Mouse (Mus musculus): ENCODE measurements around the gene Rundc3b.

Gene Rundc3b

GRCm38 (mm10) chr5:8622596-8623231 lies at the start of gene Rundc3b:
Gene Rundc3b, minus strand, starts transcription at chr5:8622952.
- DNase-seq, result peak; percentile 89

DNA sequence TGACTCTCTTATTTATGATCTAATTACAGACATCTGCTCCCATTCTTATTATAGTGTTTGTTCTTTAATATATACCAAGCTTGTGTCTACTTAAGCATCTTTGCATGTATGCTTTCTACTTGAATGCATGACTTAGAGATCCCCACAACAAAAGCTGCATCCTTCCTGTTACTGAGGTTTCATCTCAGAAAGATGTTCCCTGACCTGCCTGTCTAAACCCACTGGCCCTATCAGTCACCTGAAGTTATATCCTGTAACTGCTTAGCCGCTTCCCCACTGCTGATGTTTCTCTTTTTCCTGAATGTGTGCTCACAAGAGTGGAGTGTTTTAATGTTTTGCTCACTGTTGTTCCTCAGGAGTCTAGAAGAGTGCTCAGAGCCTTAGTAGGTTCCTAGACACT lies 46.9 kb upstream of the Rundc3b start:
- DNase-seq, result no peak

- DNase-seq, result no peak
Measured at GRCm38 (mm10) chr5:8667758-8668474, 45.2 kb upstream of the Rundc3b start.

- no peak for DNase-seq
Measured at GRCm38 (mm10) chr5:8664678-8665077, 41.9 kb upstream of the Rundc3b start.

GRCm38 (mm10) chr5:8660738-8661151 lies 38.0 kb upstream of the Rundc3b start:
- no peak for DNase-seq

GRCm38 (mm10) chr5:8659911-8660737 lies 37.4 kb upstream of the Rundc3b start, which contains the start of gene Abcb1a:
Gene Abcb1a, plus strand, starts transcription at chr5:8660077.
- peak; percentile 69 for DNase-seq

- no peak for DNase-seq
Measured at GRCm38 (mm10) chr5:8652085-8652484, 29.3 kb upstream of the Rundc3b start.

DNA sequence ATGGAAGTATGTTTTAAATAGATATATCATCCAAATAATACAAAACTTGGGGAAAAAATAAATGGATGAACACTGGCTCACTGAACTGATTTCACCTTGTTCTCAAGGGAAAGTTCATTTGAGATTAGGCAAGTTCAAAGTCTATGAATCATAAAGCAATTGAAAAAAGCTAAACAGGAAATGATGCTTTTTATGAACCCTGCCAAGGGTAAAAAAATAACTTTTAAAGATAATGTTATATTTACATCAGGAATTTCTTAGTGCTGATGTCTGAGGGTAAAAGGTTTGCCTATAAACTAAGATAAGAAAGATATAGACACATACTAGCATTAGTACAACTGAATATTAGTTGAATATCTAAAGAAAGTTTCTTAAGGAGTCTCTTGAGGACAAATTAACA lies 26.0 kb upstream of the Rundc3b start:
- no peak for DNase-seq

GRCm38 (mm10) chr5:8648300-8648699 lies 25.5 kb upstream of the Rundc3b start:
- no peak for DNase-seq

- no peak for DNase-seq
Measured at GRCm38 (mm10) chr5:8634489-8634975, 11.8 kb upstream of the Rundc3b start.

DNA sequence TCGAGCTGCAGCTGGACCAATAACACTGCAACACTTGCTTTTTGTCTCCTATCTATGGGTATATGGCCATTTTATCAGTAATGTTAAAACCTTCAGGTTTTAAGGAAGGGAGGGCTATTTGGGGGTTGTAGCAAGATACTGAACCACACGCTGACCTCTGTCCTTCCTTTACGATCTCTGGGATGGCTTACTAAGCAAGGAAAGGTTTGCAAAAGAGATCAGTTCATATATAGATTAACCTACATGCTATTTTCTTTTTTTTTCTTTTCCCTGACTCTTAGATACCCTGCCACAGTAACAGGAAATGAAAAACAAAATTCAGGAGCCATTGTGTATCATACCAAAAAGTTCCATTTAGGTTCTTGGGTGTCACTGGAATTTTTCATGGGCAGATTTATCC lies 10.1 kb upstream of the Rundc3b start:
- no peak for DNase-seq

DNA sequence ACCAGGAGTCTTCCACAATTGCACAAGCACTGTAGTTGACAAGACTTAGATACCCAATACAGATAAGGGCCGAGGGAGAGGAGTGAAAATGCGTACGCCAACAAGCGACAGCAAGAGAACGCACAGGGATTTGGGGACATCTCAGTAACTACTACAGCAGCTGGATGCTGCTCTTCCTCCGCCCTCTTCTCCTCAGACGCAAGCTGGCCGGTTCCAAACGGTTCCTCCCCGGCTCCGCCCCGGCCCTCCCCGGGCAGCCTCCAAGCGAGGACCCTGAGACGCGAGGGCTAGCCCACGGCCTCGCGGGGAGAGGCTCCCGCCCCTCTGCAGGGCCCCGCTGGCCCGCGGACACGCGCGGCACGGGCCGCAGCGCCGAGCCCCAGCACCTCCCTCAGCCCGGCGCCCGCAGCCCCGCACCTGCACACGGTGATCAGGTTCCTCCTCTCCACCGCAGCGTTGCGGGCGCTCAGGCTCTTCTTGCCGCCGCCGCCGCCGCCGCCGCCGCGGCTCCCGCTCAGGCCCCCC lies 619 bp downstream of the Rundc3b start:
- DNase-seq, result peak; percentile 57

DNA sequence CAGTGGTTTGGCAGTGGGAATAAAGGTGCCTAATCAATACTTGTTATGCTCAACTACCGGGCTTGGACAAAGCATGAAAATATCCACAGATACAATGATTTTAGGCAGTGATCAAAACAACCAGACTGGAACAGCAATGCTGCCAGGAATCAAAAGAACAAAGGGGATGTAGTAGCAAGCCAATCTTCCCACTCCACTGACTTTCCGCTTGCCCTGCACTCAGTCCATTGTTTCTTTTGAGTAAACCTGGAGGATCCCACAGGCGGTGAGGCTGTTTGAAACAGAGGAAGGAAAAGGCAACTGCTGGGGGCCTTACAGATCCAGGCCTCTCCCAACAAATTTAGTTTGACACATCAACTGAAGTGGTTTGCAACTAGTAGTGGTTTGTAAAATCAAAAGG lies 51.6 kb downstream of the Rundc3b start:
- DNase-seq, result no peak

GRCm38 (mm10) chr5:8566867-8567266 lies 55.9 kb downstream of the Rundc3b start:
- DNase-seq, result no peak

GRCm38 (mm10) chr5:8544512-8544911 lies 78.2 kb downstream of the Rundc3b start:
- no peak for DNase-seq

DNA sequence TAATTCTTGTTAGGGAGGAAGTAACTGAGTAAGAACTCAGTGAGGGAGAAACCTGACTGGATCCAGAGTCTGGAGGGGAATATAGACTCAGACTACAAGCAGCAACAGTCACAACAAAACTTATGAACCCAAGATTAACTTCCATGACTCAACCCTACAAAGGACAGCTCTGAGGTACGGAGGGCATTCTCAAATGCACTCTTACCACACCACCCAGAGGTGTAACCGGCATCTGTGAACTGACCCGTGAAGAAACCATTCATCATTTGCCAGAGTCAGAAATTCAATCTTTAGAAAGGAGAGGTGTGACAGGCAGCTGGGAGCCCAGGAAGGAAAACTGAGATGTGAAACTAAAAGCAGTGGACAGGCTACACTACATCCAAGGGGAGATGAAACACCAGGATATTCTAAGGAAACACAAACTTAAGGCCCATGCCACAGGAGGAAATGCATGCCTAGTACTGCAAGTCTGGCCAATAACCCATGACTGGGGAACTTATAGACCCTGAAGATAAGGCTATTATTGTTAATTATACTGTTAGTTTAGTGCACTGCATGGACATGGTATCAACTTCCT lies 80.0 kb downstream of the Rundc3b start:
- no peak for DNase-seq

GRCm38 (mm10) chr5:8541120-8542117 lies 81.3 kb downstream of the Rundc3b start:
- no peak for DNase-seq

DNA sequence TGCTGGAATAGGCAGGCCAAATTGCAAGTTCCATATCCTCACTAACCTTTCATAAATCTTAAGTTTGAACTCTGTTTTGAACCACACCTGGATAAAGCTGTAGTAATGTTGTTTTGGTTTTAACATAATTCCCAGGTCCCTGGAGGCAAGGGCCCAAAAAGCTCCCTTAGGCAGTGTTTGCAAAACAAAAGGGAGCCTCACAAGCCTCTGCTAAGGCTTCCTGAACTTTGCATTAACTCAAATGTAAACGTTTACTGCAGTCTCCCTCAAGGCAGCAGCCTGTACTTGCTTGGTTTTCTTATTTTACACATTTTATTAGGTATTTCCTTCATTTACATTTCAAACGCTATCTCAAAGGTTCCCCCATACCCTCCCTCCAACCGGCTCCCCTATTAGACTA lies 103.7 kb downstream of the Rundc3b start:
- DNase-seq, result no peak

DNA sequence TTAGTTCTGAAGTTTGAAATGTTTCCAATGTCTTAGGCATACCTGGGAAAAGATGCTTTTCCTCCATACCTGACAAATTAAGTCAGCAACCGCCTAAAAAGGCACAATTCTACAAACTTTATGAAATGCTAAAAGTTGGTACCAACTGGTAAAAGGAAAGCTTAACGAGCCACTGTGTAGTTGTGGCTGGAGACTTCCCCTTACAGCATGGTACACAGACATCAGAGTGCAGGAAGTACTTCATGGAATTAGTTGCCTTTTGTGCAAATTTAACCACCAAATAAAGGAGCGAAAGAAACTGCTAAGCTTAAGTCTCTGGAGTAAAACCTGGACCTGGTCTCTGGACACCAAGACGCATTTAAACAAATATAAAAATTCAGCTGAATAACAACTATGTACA lies 131.0 kb downstream of the Rundc3b start:
- no peak for DNase-seq

GRCm38 (mm10) chr5:8489471-8490110 lies 133.2 kb downstream of the Rundc3b start:
- DNase-seq, result no peak

- no peak for DNase-seq
Measured at GRCm38 (mm10) chr5:8488701-8489297, 134.0 kb downstream of the Rundc3b start.
